Mouse (Mus musculus) left cerebral cortex, adult 18-20 months (tissue): Measurements from ENCODE around the gene Hist1h1e. TPM values are rescaled to one million over a fixed set of nuclear protein-coding genes. Genes with fewer than 3 reads are reported as not detected.
"Not testable (repeated sequence)": the region's sequence is repeated elsewhere in the genome, so short reads cannot be mapped to it uniquely, and the experiment has no call there.

Experiments used
- DNase-seq, 2 experiments: peaks; one replicate each; pipeline ENCODE4 v3.0.0; 2021 to 2022; ENCODE audit warnings: low spot score in 2 of 2, mixed read lengths in 1 of 2
- microRNA-seq, 2 experiments: library from miRNA; unstranded; fragments of <30 nt; microRNA quantifications; one replicate each; pipeline ENCODE4 v1.2.0; 2021
- total RNA-seq, 2 experiments: library from RNA; stranded (reverse); gene quantifications; 2 replicates each; pipeline ENCODE4 v1.2.3; 2021

Hist1h1e gene
- total RNA-seq, 2 experiments from 2014 or later, result 49.2 to 54.0 TPM

GRCm38 (mm10) chr13:23573034-23573897 lies 49.1 kb downstream of the Hist1h1e start:
- not testable (repeated sequence) for DNase-seq

GRCm38 (mm10) chr13:23572218-23573033 lies 49.9 kb downstream of the Hist1h1e start:
- DNase-seq, result no peak

- not testable (repeated sequence) for DNase-seq
Measured at GRCm38 (mm10) chr13:23571504-23572217, 50.7 kb downstream of the Hist1h1e start.

- DNase-seq, result peak; percentile 50 to 73
Measured at GRCm38 (mm10) chr13:23571022-23571503, 51.3 kb downstream of the Hist1h1e start, which contains the start of the genes Hist1h2ae and Hist1h2bg. TSS of gene Hist1h2ae (minus strand) at chr13:23571220. TSS of gene Hist1h2bg (plus strand) at chr13:23571396.

Small RNA genes within 50 kb of the gene (microRNA-seq; reads per million reads assigned to microRNA genes)
- gene Gm44359, result 0 reads per million in 2 experiments
- 0 reads per million in 2 experiments for gene Gm44394

Other genes starting within 250 kb of the Hist1h1e start
- 1 to 10 TPM; 9.0 to 9.5 TPM for gene Abt1, start 198.7 kb downstream of the Hist1h1e start, total RNA-seq
- gene Btn1a1, start 156.7 kb downstream of the Hist1h1e start, total RNA-seq, result not detected
- gene Btn2a2, start 133.7 kb downstream of the Hist1h1e start, total RNA-seq, result 1 to 10 TPM; 1.3 to 1.9 TPM
- gene Hist1h4h, start 91.5 kb downstream of the Hist1h1e start, total RNA-seq, result 100 to 1,000 TPM; 329 to 333 TPM
- gene Hist1h2af, start 88.7 kb downstream of the Hist1h1e start, total RNA-seq, result 1 to 10 TPM; 1.5 to 3.4 TPM
- gene Hist1h3g, start 87.1 kb downstream of the Hist1h1e start, total RNA-seq, result 1 to 10 TPM; 3.1 to 3.5 TPM
- gene Hist1h2bh, start 79.2 kb downstream of the Hist1h1e start, total RNA-seq, result under 1 TPM; 0.54 to 0.67 TPM
- 10 to 100 TPM; 16.3 to 17.0 TPM for gene Hist1h3f, start 78.5 kb downstream of the Hist1h1e start, total RNA-seq
- 100 to 1,000 TPM; 168 to 177 TPM for gene Hist1h4f, start 70.9 kb downstream of the Hist1h1e start, total RNA-seq
- gene Hist1h1d, start 69.3 kb downstream of the Hist1h1e start, total RNA-seq, result 1 to 10 TPM; 3.1 to 3.7 TPM
- gene Hist1h3e, start 60.2 kb downstream of the Hist1h1e start, total RNA-seq, result 10 to 100 TPM; 47.4 to 48.5 TPM
- gene Hist1h2ae, start 51.3 kb downstream of the Hist1h1e start, total RNA-seq, result 1 to 10 TPM; 4.3 to 7.1 TPM
- gene Hist1h2bg, start 51.2 kb downstream of the Hist1h1e start, total RNA-seq, result 10 to 100 TPM; 61.6 to 70.8 TPM
- gene Hist1h2bf, start 48.4 kb downstream of the Hist1h1e start, total RNA-seq, result 10 to 100 TPM; 14.7 to 26.1 TPM
- gene Hist1h2ad, start 48.2 kb downstream of the Hist1h1e start, total RNA-seq, result 10 to 100 TPM in 1 of 2 experiments, 1 to 10 TPM in 1; 6.3 to 11.0 TPM
- gene Hist1h3d, start 46.8 kb downstream of the Hist1h1e start, total RNA-seq, result 10 to 100 TPM in 1 of 2 experiments, 1 to 10 TPM in 1; 9.3 to 10.4 TPM
- 100 to 1,000 TPM; 166 to 191 TPM for gene Hist1h4d, start 41.0 kb downstream of the Hist1h1e start, total RNA-seq
- 1 to 10 TPM; 7.9 TPM for gene Hist1h2be, start 1.4 kb downstream of the Hist1h1e start, total RNA-seq
- 1 to 10 TPM; 2.4 to 2.5 TPM for gene Hist1h2ac, start 61.4 kb upstream of the Hist1h1e start, total RNA-seq
- gene Hist1h2bc, start 61.6 kb upstream of the Hist1h1e start, total RNA-seq, result 10 to 100 TPM; 29.7 to 32.4 TPM
- not detected for gene Hist1h1t, start 73.3 kb upstream of the Hist1h1e start, total RNA-seq
- 100 to 1,000 TPM; 114 to 117 TPM for gene Hist1h4c, start 75.9 kb upstream of the Hist1h1e start, total RNA-seq
- 1 to 10 TPM; 3.4 to 3.9 TPM for gene Hfe, start 88.3 kb upstream of the Hist1h1e start, total RNA-seq
- 10 to 100 TPM; 55.8 to 61.1 TPM for gene Hist1h1c, start 116.2 kb upstream of the Hist1h1e start, total RNA-seq
- gene Hist1h3c, start 123.0 kb upstream of the Hist1h1e start, total RNA-seq, result not detected
- gene Hist1h2bb, start 124.2 kb upstream of the Hist1h1e start, total RNA-seq, result 10 to 100 TPM; 17.8 to 19.6 TPM
- gene Hist1h2ab, start 128.6 kb upstream of the Hist1h1e start, total RNA-seq, result 10 to 100 TPM; 17.2 to 22.5 TPM
- gene Hist1h3b, start 129.7 kb upstream of the Hist1h1e start, total RNA-seq, result 1 to 10 TPM; 4.3 to 9.9 TPM
- 10 to 100 TPM; 92.6 to 94.4 TPM for gene Hist1h4b, start 134.5 kb upstream of the Hist1h1e start, total RNA-seq
- gene Hist1h4a, start 138.7 kb upstream of the Hist1h1e start, total RNA-seq, result 10 to 100 TPM; 64.4 to 74.0 TPM
- 10 to 100 TPM; 42.3 to 45.0 TPM for gene Hist1h3a, start 139.8 kb upstream of the Hist1h1e start, total RNA-seq
- gene Hist1h1a, start 141.1 kb upstream of the Hist1h1e start, total RNA-seq, result 10 to 100 TPM; 24.9 to 25.2 TPM
- not detected for gene Trim38, start 147.4 kb upstream of the Hist1h1e start, total RNA-seq
- gene Slc17a2, start 184.4 kb upstream of the Hist1h1e start, total RNA-seq, result not detected
- gene Slc17a3, start 216.9 kb upstream of the Hist1h1e start, total RNA-seq, result not detected
- not detected for gene Slc17a1, start 245.2 kb upstream of the Hist1h1e start, total RNA-seq